Mouse (Mus musculus): ENCODE measurements at regions not wholly inside any gene's neighbourhood (a gene's known extent, or its start where the extent isn't known, plus 50 kb on each side); places are given as distances from the start of the nearest gene placed in this dataset.

DNA sequence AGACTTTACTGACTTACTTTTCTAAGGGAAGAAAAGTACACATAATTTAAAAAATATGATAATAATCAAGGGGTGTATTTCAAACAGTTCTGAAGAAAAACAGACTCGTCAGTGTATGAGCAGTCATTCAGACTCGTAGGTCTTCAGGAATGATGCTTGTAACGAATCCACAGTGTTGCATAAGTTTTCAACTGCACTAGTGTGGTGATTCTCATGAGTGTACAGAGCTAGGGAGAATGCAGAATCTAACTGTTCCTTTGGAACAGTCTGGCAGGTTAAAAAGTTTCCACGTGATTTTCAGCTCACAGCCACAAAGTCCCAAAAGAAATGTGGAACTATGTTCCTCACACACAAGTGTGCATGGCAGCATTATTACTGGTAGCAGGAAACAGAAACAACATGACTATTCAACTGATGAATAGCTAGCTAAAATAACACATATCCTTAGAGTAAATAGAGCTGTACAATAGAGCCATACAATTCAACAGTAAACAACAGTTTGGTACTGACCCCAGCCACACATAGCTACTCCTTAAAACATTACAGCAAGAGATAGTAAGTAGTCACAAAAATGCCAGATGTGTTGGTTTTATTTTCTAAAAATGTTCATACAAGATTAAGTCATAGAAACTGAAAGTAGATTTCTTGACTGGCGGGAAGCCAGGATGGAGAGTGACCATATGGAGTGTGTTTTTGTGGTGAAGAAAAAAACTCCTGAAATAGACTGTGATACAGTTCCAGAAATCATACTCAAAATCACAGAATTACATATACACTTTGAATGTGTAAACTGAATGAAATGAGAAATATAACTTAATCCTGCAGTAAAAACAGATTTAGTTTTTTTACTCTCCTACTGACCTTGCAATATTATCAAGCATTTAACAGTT lies 713.1 kb downstream of the Epha7 start:
- no peaks in the 10 kb centered on the region for H3K27me3 ChIP-seq (ENCODE audit: control insufficient read depth, insufficient read depth, low read length)
- H3K9me3 ChIP-seq (ENCODE audit: control insufficient read depth, low read length), result no peaks in the 10 kb centered on the region
- DNase-seq (ENCODE audit: low spot score) (no peak), ATAC-seq (ENCODE audit: low FRiP score, low read depth) (no peak)
- H3K4me2 ChIP-seq (replicated peaks; ENCODE audit: low read depth, low read length, severe bottlenecking), result no peak overlapping the region
- H3K27ac ChIP-seq (replicated peaks; ENCODE audit: low read depth, low read length), result peak overlapping the region; percentile 33; the same call in 1 of the 2 replicates
- H3K36me3 ChIP-seq (ENCODE audit: control insufficient read depth, insufficient read depth, low read length), result no peaks in the 10 kb centered on the region
- no peak overlapping the region for H3K4me3 ChIP-seq (replicated peaks; ENCODE audit: low read length)
- TF ChIP-seq POLR2A (IDR thresholded peaks at IDR 0.05; ENCODE audit: borderline replicate concordance, extremely low read depth, insufficient read depth, insufficient read length), result no peak
- WGBS, result 64% methylated on average over 5 of the region's 5 CpGs
- H3K4me1 ChIP-seq (ENCODE audit: control insufficient read depth, insufficient read depth, low read length), result no peaks in the 10 kb centered on the region; the same call in 1 of the 2 replicates
- no peak overlapping the region for H3K9ac ChIP-seq (ENCODE audit: low read depth, low read length, severe bottlenecking)

All from limb, embryonic 14.5 days (tissue).